Mouse (Mus musculus): Measurements from ENCODE around the gene Zbtb45. TPM values are rescaled to one million over a fixed set of nuclear protein-coding genes. Genes with fewer than 3 reads are reported as not detected.

Gene Zbtb45
- total and polyA plus RNA-seq, 3 experiments: 6.7 to 17.1 (median 9.5) TPM

DNA sequence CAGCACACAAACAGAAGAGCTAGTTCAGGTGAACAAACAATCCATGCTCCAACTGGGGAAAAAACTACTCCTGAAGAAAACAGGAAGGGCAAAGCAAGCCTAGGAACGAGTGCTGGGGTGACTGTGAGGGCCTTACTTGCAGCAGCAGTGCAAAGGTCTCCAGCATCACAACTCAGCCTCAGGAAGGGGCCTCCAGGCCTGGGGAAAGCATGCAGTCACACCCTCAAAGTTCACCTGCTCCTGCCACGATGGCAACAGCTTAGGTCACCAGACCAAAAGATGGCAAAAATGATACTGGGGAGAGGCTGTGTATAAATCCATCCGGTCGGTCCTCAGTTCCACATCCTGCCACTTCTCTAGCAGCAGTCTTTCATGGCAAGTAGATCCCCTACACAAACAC lies 50.9 kb downstream of the Zbtb45 start:
- no peaks in the 10 kb centered on the region for H3K9me3 ChIP-seq (replicated peaks; ENCODE audit: low read length)
- DNase-seq (ENCODE audit: extremely low read depth): no peak
- no peak overlapping the region for H3K4me3 ChIP-seq (replicated peaks in 1 of 3; ENCODE audit: low read depth in 2 of 3, low read length in 2 of 3, poor library complexity in 1 of 3)
- no peak overlapping the region for H3K4me2 ChIP-seq (ENCODE audit: insufficient read depth, low read depth, poor library complexity, severe bottlenecking)
- TF ChIP-seq MAX (IDR thresholded peaks at IDR 0.05; ENCODE audit: low read length) (no peak), NELFE (IDR thresholded peaks at IDR 0.05; ENCODE audit: low read depth, low read length) (no peak), JUN (IDR thresholded peaks at IDR 0.05; ENCODE audit: insufficient read depth, low read depth, low read length) (no peak), TCF12 (IDR thresholded peaks at IDR 0.05; ENCODE audit: low read depth, low read length) (no peak), MXI1 (IDR thresholded peaks at IDR 0.05; ENCODE audit: low read depth, low read length) (no peak), RCOR1 (conservative IDR thresholded peaks at IDR 0.05; ENCODE audit: low read depth, low read length) (no peak), ZMIZ1 (IDR thresholded peaks at IDR 0.05; ENCODE audit: low read depth, low read length) (no peak), E2F4 (IDR thresholded peaks at IDR 0.05; ENCODE audit: insufficient replicate concordance, low read depth, low read length) (no peak), BHLHE40 (IDR thresholded peaks at IDR 0.05; ENCODE audit: low read depth, low read length) (no peak), JUND (conservative IDR thresholded peaks at IDR 0.05; ENCODE audit: low read depth, low read length) (no peak), MAZ (IDR thresholded peaks at IDR 0.05; ENCODE audit: low read depth, low read length) (no peak), ZNF384 (IDR thresholded peaks at IDR 0.05; ENCODE audit: low read depth, low read length) (no peak), IRF4 (IDR thresholded peaks at IDR 0.05; ENCODE audit: low read depth, low read length) (no peak), NRF1 (IDR thresholded peaks at IDR 0.05; ENCODE audit: low read depth, low read length) (no peak), MAFK (IDR thresholded peaks at IDR 0.05; ENCODE audit: insufficient replicate concordance, low read length) (no peak)
- no peak overlapping the region for H3K9ac ChIP-seq (ENCODE audit: insufficient read depth, low read depth)
- H3K36me3 ChIP-seq (replicated peaks in 1 of 2; ENCODE audit: control insufficient read depth in 1 of 2, insufficient read depth in 1 of 2, low read length in 1 of 2): no peaks in the 10 kb centered on the region
- no peaks in the 10 kb centered on the region for H3K79me2 ChIP-seq (replicated peaks; ENCODE audit: control insufficient read depth, extremely low read depth, insufficient read depth, poor library complexity, severe bottlenecking)
- H3K4me1 ChIP-seq (ENCODE audit: control insufficient read depth in 1 of 2, insufficient read depth in 2 of 2): peaks cover 0 to 30% of the 10 kb centered on the region in 2 experiments; a peak in 2 of 4 replicates
- dilution Hi-C loops (cut with MboI; ENCODE audit: extremely low pct_ligation_motif_present, extremely low pct_unique_long_range_greater_than_20kb, low sequenced_read_pairs): no loop called here
- H3K27ac ChIP-seq (ENCODE audit: insufficient read depth, low read depth): no peak overlapping the region
- no peaks in the 10 kb centered on the region for H3K27me3 ChIP-seq (replicated peaks)
- in situ Hi-C loops (cut with MboI; ENCODE audit: low pct_ligation_motif_present, low pct_unique_long_range_greater_than_20kb, low sequenced_read_pairs): no loop called here

DNA sequence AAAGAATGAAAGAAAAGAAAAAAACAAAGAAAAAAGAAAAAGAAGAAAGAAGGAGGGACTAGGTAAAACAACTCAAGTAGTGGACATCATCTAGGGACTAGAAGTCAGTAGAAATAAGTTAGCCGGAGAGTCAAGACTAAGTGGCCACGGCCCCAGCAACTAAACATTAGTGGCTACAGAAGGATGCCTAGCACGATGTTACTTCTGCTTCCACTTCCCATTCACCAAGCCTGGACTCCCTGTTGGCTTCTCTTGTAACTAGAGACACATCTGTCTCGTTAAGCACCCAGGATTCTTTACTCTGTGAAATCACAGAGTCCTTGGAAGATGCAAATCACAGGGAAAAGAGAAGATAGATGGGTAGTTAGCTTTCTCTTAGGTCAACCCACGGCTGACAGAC lies 52.3 kb downstream of the Zbtb45 start:
- TF ChIP-seq USF2 (conservative IDR thresholded peaks at IDR 0.05; ENCODE audit: low read depth, low read length) (no peak), CTCF (conservative IDR thresholded peaks at IDR 0.05 in 1 of 2, IDR thresholded peaks at IDR 0.05 in 1 of 2; ENCODE audit: low read depth in 2 of 2, low read length in 2 of 2) (no peak), GABPA (IDR thresholded peaks at IDR 0.05; ENCODE audit: insufficient replicate concordance, low read depth, low read length) (no peak), E2F4 (IDR thresholded peaks at IDR 0.05; ENCODE audit: insufficient replicate concordance, low read depth, low read length) (no peak), CHD1 (IDR thresholded peaks at IDR 0.05; ENCODE audit: low read depth, low read length) (no peak), UBTF (IDR thresholded peaks at IDR 0.05; ENCODE audit: low read depth, low read length) (no peak), ETS1 (conservative IDR thresholded peaks at IDR 0.05; ENCODE audit: low read depth, low read length) (no peak), ZMIZ1 (IDR thresholded peaks at IDR 0.05; ENCODE audit: low read depth, low read length) (no peak), POLR2A (IDR thresholded peaks at IDR 0.05; ENCODE audit: low read depth, low read length) (no peak), TBP (conservative IDR thresholded peaks at IDR 0.05; ENCODE audit: low read depth, low read length) (no peak), NELFE (IDR thresholded peaks at IDR 0.05; ENCODE audit: low read depth, low read length) (no peak), MEF2A (IDR thresholded peaks at IDR 0.05; ENCODE audit: borderline replicate concordance, low read depth, low read length) (no peak), POLR2AphosphoS2 (IDR thresholded peaks at IDR 0.05; ENCODE audit: low read depth, low read length) (no peak), MAX (IDR thresholded peaks at IDR 0.05; ENCODE audit: low read length) (no peak)
- in situ Hi-C loops (cut with MboI; ENCODE audit: low pct_ligation_motif_present, low pct_unique_long_range_greater_than_20kb, low sequenced_read_pairs) (no loop called here), dilution Hi-C loops (cut with MboI; ENCODE audit: extremely low pct_ligation_motif_present, extremely low pct_unique_long_range_greater_than_20kb, low sequenced_read_pairs) (no loop called here)
- Histone ChIP-seq H3K79me2 (replicated peaks; ENCODE audit: control insufficient read depth, extremely low read depth, insufficient read depth, poor library complexity, severe bottlenecking) (no peaks in the 10 kb centered on the region), H3K9me3 (replicated peaks; ENCODE audit: low read length) (no peaks in the 10 kb centered on the region), H3K27me3 (replicated peaks) (no peaks in the 10 kb centered on the region), H3K27ac (ENCODE audit: insufficient read depth, low read depth) (no peak overlapping the region), H3K4me1 (ENCODE audit: control insufficient read depth in 1 of 2, insufficient read depth in 2 of 2) (peaks cover 0 to 27% of the 10 kb centered on the region in 2 experiments; a peak in 2 of 4 replicates), H3K9ac (ENCODE audit: insufficient read depth, low read depth) (no peak overlapping the region), H3K4me2 (ENCODE audit: insufficient read depth, low read depth, poor library complexity, severe bottlenecking) (no peak overlapping the region), H3K36me3 (replicated peaks in 1 of 2; ENCODE audit: control insufficient read depth in 1 of 2, insufficient read depth in 1 of 2, low read length in 1 of 2) (no peaks in the 10 kb centered on the region), H3K4me3 (replicated peaks in 1 of 3; ENCODE audit: low read depth in 2 of 3, low read length in 2 of 3, poor library complexity in 1 of 3) (no peak overlapping the region)
- no peak for DNase-seq (ENCODE audit: extremely low read depth)

Data from CH12.LX (cell line).